Mouse (Mus musculus): ENCODE measurements at regions not wholly inside any gene's neighbourhood (a gene's known extent, or its start where the extent isn't known, plus 50 kb on each side); places are given as distances from the start of the nearest gene placed in this dataset.

DNA sequence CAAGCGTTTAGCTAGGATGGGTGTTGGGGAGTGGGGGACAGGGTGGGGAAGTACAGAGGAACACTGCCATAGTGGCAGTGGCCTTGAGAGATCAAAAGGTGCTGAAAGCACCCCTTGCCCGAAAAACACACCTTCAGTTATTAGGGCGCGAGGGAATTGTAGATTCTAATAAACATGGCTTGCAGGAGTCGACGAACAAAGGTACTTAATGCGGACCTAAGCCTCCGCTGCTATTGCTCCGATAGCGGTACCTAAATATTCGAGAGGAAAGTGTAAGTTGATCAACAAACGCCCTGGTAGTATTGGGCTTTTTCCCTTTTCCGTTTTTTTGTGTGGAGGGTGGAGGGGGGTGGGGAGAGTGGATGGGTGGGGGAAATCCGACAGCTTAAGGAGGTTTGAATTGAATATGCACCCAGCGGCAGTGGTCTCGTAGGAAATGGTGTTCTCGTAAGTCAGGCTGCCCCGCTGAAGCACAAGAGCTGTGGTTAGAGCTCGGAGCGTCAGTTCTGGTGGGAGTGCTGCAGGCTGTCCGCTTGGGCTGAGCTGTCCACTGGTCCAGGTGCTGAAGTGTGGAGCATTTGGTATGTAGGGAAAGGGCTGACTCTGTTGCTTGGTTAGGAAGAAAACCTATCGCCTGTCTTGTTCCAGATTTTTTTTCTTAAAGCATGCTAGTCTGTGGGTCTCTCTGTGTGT is 130.8 kb upstream of the Dpyd start:
- Histone ChIP-seq H3K4me2 (ENCODE audit: low read depth, low read length, poor library complexity, severe bottlenecking) (peak overlapping the region; percentile 89), H3K9me3 (ENCODE audit: low read length) (no peaks in the 10 kb centered on the region), H3K9ac (replicated peaks; ENCODE audit: low read length, poor library complexity, severe bottlenecking) (peak overlapping the region; percentile 79), H3K4me3 (ENCODE audit: low read depth, low read length) (peak overlapping the region; percentile 64), H3K27ac (ENCODE audit: low read depth, low read length) (peak overlapping the region; percentile 87), H3K36me3 (ENCODE audit: insufficient read depth, low read length) (no peaks in the 10 kb centered on the region), H3K27me3 (ENCODE audit: insufficient read depth, low read length) (no peaks in the 10 kb centered on the region), H3K4me1 (ENCODE audit: insufficient read depth, low read length) (peaks cover 4% of the 10 kb centered on the region; the same call in 1 of the 2 replicates)
- peak; percentile 81 for DNase-seq (ENCODE audit: low spot score)
- peak; percentile 62; the same call in 1 of the 2 replicates for ATAC-seq (ENCODE audit: low FRiP score)
- TF ChIP-seq CTCF (IDR thresholded peaks at IDR 0.05), result no peak
- WGBS, result under 1% methylated on average over 22 of the region's 22 CpGs

GRCm38 (mm10) chr3:118433441-118434021 is 128.4 kb upstream of the Dpyd start:
- H3K36me3 ChIP-seq (ENCODE audit: insufficient read depth, low read length), result no peaks in the 10 kb centered on the region
- peak overlapping the region; percentile 68 for H3K27ac ChIP-seq (ENCODE audit: low read depth, low read length)
- H3K4me3 ChIP-seq (ENCODE audit: low read depth, low read length), result peak overlapping the region; percentile 64
- H3K4me2 ChIP-seq (ENCODE audit: low read depth, low read length, poor library complexity, severe bottlenecking), result peak overlapping the region; percentile 89
- DNase-seq (ENCODE audit: low spot score) (peak; percentile 45), ATAC-seq (ENCODE audit: low FRiP score) (no peak)
- TF ChIP-seq CTCF (IDR thresholded peaks at IDR 0.05), result no peak
- H3K4me1 ChIP-seq (ENCODE audit: insufficient read depth, low read length), result peaks cover 4% of the 10 kb centered on the region; the same call in 1 of the 2 replicates
- under 1% methylated on average over 28 of the region's 31 CpGs for WGBS
- H3K9me3 ChIP-seq (ENCODE audit: low read length), result no peaks in the 10 kb centered on the region
- peak overlapping the region; percentile 62 for H3K9ac ChIP-seq (replicated peaks; ENCODE audit: low read length, poor library complexity, severe bottlenecking)
- no peaks in the 10 kb centered on the region for H3K27me3 ChIP-seq (ENCODE audit: insufficient read depth, low read length)

GRCm38 (mm10) chr3:118434311-118434710 is 127.6 kb upstream of the Dpyd start:
- Histone ChIP-seq H3K36me3 (ENCODE audit: insufficient read depth, low read length) (no peaks in the 10 kb centered on the region), H3K27me3 (ENCODE audit: insufficient read depth, low read length) (no peaks in the 10 kb centered on the region), H3K9ac (replicated peaks; ENCODE audit: low read length, poor library complexity, severe bottlenecking) (peak overlapping the region; percentile 62), H3K27ac (ENCODE audit: low read depth, low read length) (peak overlapping the region; percentile 68; the same call in 1 of the 2 replicates), H3K9me3 (ENCODE audit: low read length) (no peaks in the 10 kb centered on the region), H3K4me1 (ENCODE audit: insufficient read depth, low read length) (peaks cover 4% of the 10 kb centered on the region; the same call in 1 of the 2 replicates), H3K4me3 (ENCODE audit: low read depth, low read length) (peak overlapping the region; percentile 64), H3K4me2 (ENCODE audit: low read depth, low read length, poor library complexity, severe bottlenecking) (peak overlapping the region; percentile 89)
- DNase-seq (ENCODE audit: low spot score) (no peak), ATAC-seq (ENCODE audit: low FRiP score) (0 out of 2 replicates have a peak, but pooled peaks have one; percentile 7)
- no peak for TF ChIP-seq CTCF (IDR thresholded peaks at IDR 0.05)
- WGBS, result under 1% methylated on average over 17 of the region's 17 CpGs

- WGBS, result 2% methylated on average over 13 of the region's 13 CpGs
- Histone ChIP-seq H3K27me3 (ENCODE audit: insufficient read depth, low read length) (no peaks in the 10 kb centered on the region), H3K9me3 (ENCODE audit: low read length) (no peaks in the 10 kb centered on the region), H3K27ac (ENCODE audit: low read depth, low read length) (peak overlapping the region; percentile 32; the same call in 1 of the 2 replicates), H3K9ac (replicated peaks; ENCODE audit: low read length, poor library complexity, severe bottlenecking) (peak overlapping the region; percentile 62), H3K4me3 (ENCODE audit: low read depth, low read length) (peak overlapping the region; percentile 64), H3K4me2 (ENCODE audit: low read depth, low read length, poor library complexity, severe bottlenecking) (peak overlapping the region; percentile 89), H3K4me1 (ENCODE audit: insufficient read depth, low read length) (peaks cover 4% of the 10 kb centered on the region; the same call in 1 of the 2 replicates), H3K36me3 (ENCODE audit: insufficient read depth, low read length) (no peaks in the 10 kb centered on the region)
- no peak for DNase-seq (ENCODE audit: low spot score)
- ATAC-seq (ENCODE audit: low FRiP score), result no peak
- no peak for TF ChIP-seq CTCF (IDR thresholded peaks at IDR 0.05)
These were observed 127.1 kb upstream of the Dpyd start for GRCm38 (mm10) chr3:118434847-118435246.

GRCm38 (mm10) chr3:118435248-118435647 is 126.7 kb upstream of the Dpyd start:
- peak overlapping the region; percentile 89 for H3K4me2 ChIP-seq (ENCODE audit: low read depth, low read length, poor library complexity, severe bottlenecking)
- ATAC-seq (ENCODE audit: low FRiP score) (no peak), DNase-seq (ENCODE audit: low spot score) (no peak)
- H3K27me3 ChIP-seq (ENCODE audit: insufficient read depth, low read length), result no peaks in the 10 kb centered on the region
- 15% methylated on average over 9 of the region's 9 CpGs for WGBS
- TF ChIP-seq CTCF (IDR thresholded peaks at IDR 0.05), result no peak
- peak overlapping the region; percentile 64 for H3K4me3 ChIP-seq (ENCODE audit: low read depth, low read length)
- no peaks in the 10 kb centered on the region for H3K9me3 ChIP-seq (ENCODE audit: low read length)
- H3K36me3 ChIP-seq (ENCODE audit: insufficient read depth, low read length), result no peaks in the 10 kb centered on the region
- peak overlapping the region; percentile 62 for H3K9ac ChIP-seq (replicated peaks; ENCODE audit: low read length, poor library complexity, severe bottlenecking)
- H3K27ac ChIP-seq (ENCODE audit: low read depth, low read length), result peak overlapping the region; percentile 1; the same call in 1 of the 2 replicates
- H3K4me1 ChIP-seq (ENCODE audit: insufficient read depth, low read length), result peaks cover 4% of the 10 kb centered on the region; the same call in 1 of the 2 replicates

Measured in midbrain, postnatal 0 days (tissue).